Mouse (Mus musculus) heart, adult 11 months (tissue): Measurements from ENCODE around the gene Cldn3.
"Not testable (repeated sequence)": the region's sequence is repeated elsewhere in the genome, so short reads cannot be mapped to it uniquely, and the experiment has no call there.

Experiments used
- DNase-seq: peaks from one replicate; pipeline ENCODE4 v3.0.0; 2022

Gene Cldn3

GRCm38 (mm10) chr5:134985633-134986297 is at the start of gene Cldn3:
TSS of gene Cldn3 (plus strand) at chr5:134986214.
- DNase-seq, result peak; percentile 94

- DNase-seq, result no peak
Measured at GRCm38 (mm10) chr5:134936626-134937185, 49.3 kb upstream of the Cldn3 start.

- no peak for DNase-seq
Measured at GRCm38 (mm10) chr5:134939069-134939468, 46.9 kb upstream of the Cldn3 start.

- DNase-seq, result not testable (repeated sequence)
Measured at GRCm38 (mm10) chr5:134939554-134939953, 46.5 kb upstream of the Cldn3 start.

GRCm38 (mm10) chr5:134941472-134942209 is 44.4 kb upstream of the Cldn3 start:
- DNase-seq, result no peak

GRCm38 (mm10) chr5:134942740-134943139 is 43.3 kb upstream of the Cldn3 start:
- DNase-seq, result no peak

GRCm38 (mm10) chr5:134944179-134944578 is 41.8 kb upstream of the Cldn3 start:
- DNase-seq, result no peak

- no peak for DNase-seq
Measured at GRCm38 (mm10) chr5:134945266-134945959, 40.6 kb upstream of the Cldn3 start.

- DNase-seq, result no peak
Measured at GRCm38 (mm10) chr5:134946063-134946856, 39.8 kb upstream of the Cldn3 start.

GRCm38 (mm10) chr5:134946857-134947255 is 39.2 kb upstream of the Cldn3 start, which contains the start of gene Cldn4:
TSS of gene Cldn4 (minus strand) at chr5:134946934.
- no peak for DNase-seq

- no peak for DNase-seq
Measured at GRCm38 (mm10) chr5:134947420-134948084, 38.5 kb upstream of the Cldn3 start.

- DNase-seq, result no peak
Measured at GRCm38 (mm10) chr5:134948085-134948439, 38.0 kb upstream of the Cldn3 start.

- peak; percentile 95 for DNase-seq
Measured at GRCm38 (mm10) chr5:134951053-134951884, 34.7 kb upstream of the Cldn3 start.

GRCm38 (mm10) chr5:134955491-134955890 is 30.5 kb upstream of the Cldn3 start:
- DNase-seq, result no peak

- peak; percentile 97 for DNase-seq
Measured at GRCm38 (mm10) chr5:134959114-134959513, 26.9 kb upstream of the Cldn3 start.

- DNase-seq, result no peak
Measured at GRCm38 (mm10) chr5:134960430-134960829, 25.6 kb upstream of the Cldn3 start.

- no peak for DNase-seq
Measured at GRCm38 (mm10) chr5:134961519-134961918, 24.5 kb upstream of the Cldn3 start.

GRCm38 (mm10) chr5:134963546-134963945 is 22.5 kb upstream of the Cldn3 start:
- peak; percentile 96 for DNase-seq

GRCm38 (mm10) chr5:134964655-134965054 is 21.4 kb upstream of the Cldn3 start:
- DNase-seq, result not testable (repeated sequence)

GRCm38 (mm10) chr5:134965473-134965851 is 20.6 kb upstream of the Cldn3 start:
- DNase-seq, result no peak
